Mouse (Mus musculus) hindbrain, embryonic 16.5 days (tissue): ENCODE results near the gene Vps54. TPM values are rescaled to one million over a fixed set of nuclear protein-coding genes. Genes with fewer than 3 reads are reported as not detected.
A peak's percentile ranks its signal among the peaks of the same experiment; 100 is the strongest.

Experiments used
- ATAC-seq: fragments of 200-750 bp; cut with Nextera tagmentation; 2 replicates; pipeline ENCODE4 v1.8.0; 2017; ENCODE audit warnings: moderate TSS enrichment, moderate library complexity
- H3K27ac ChIP-seq: fragments of 300-500 bp; sonication (generic); 2 replicates; pipeline ENCODE4 v1.5.1; 2014; ENCODE audit warnings: low read depth, mild to moderate bottlenecking, control low read depth, low read length, moderate library complexity
- H3K27me3 ChIP-seq: fragments of 300-500 bp; sonication (generic); replicated peaks from 2 replicates; pipeline ENCODE4 v1.6.1; 2014; ENCODE audit warnings: low read length; ENCODE audit not compliant: control insufficient read depth, insufficient read depth
- H3K36me3 ChIP-seq: fragments of 300-500 bp; sonication (generic); 2 replicates; pipeline ENCODE4 v1.6.1; 2014; ENCODE audit warnings: mild to moderate bottlenecking, low read length, moderate library complexity, mixed read lengths; ENCODE audit not compliant: control insufficient read depth, insufficient read depth
- H3K4me1 ChIP-seq: fragments of 300-500 bp; sonication (generic); 2 replicates; pipeline ENCODE4 v1.6.1; 2014; ENCODE audit warnings: low read depth, low read length; ENCODE audit not compliant: control insufficient read depth, insufficient read depth
- H3K4me2 ChIP-seq: fragments of 300-500 bp; sonication (generic); 2 replicates; pipeline ENCODE4 v1.6.1; 2014; ENCODE audit warnings: mild to moderate bottlenecking, low read length, control low read depth, moderate library complexity
- H3K4me3 ChIP-seq: fragments of 300-500 bp; sonication (generic); 2 replicates; pipeline ENCODE4 v1.5.1; 2014; ENCODE audit warnings: mild to moderate bottlenecking, low read length, control low read depth, moderate library complexity
- H3K9ac ChIP-seq: fragments of 300-500 bp; sonication (generic); 2 replicates; pipeline ENCODE4 v1.6.1; 2014; ENCODE audit warnings: low read depth, mild to moderate bottlenecking, control low read depth, low read length, moderate library complexity
- H3K9me3 ChIP-seq: fragments of 300-500 bp; sonication (generic); 2 replicates; pipeline ENCODE4 v1.6.1; 2014; ENCODE audit warnings: mild to moderate bottlenecking, low read length, moderate library complexity; ENCODE audit not compliant: control insufficient read depth
- WGBS: fragments of 180-500 bp; shearing (Covaris S2); extraction: QIAGEN DNeasy Blood & Tissue Kit; methylation state at CpG from one replicate; pipeline ENCODE4 v1.1.7; 2014; 5-methylcytosine and 5-hydroxymethylcytosine counted together
- polyA plus RNA-seq: library from polyadenylated mRNA; unstranded; fragments of >200 nt; fragmentation: Nextera tagmentation; extraction: Ambion mirVana; gene quantifications from 2 replicates; pipeline ENCODE4 v1.2.1, GENCODE M21; 2015

The Vps54 gene
- polyA plus RNA-seq, 1 experiment from 2014 or later, result 7.4 TPM

GRCm38 (mm10) chr11:21339088-21339487 lies 100.0 kb downstream of the Vps54 start:
- Histone ChIP-seq H3K36me3 (peaks cover 6% of the 10 kb centered on the region; the same call in 1 of the 2 replicates), H3K27ac (no peak overlapping the region), H3K4me2 (no peak overlapping the region), H3K27me3 (no peaks in the 10 kb centered on the region), H3K4me1 (no peaks in the 10 kb centered on the region), H3K4me3 (no peak overlapping the region), H3K9me3 (no peaks in the 10 kb centered on the region), H3K9ac (no peak overlapping the region)
- WGBS, result 89% methylated on average over 4 of the region's 4 CpGs
- no peak for ATAC-seq

- H3K36me3 ChIP-seq, result peaks cover 4% of the 10 kb centered on the region; the same call in 1 of the 2 replicates
- no peak overlapping the region for H3K4me3 ChIP-seq
- H3K27ac ChIP-seq, result no peak overlapping the region
- no peak overlapping the region for H3K4me2 ChIP-seq
- no peak overlapping the region for H3K9ac ChIP-seq
- no peak for ATAC-seq
- WGBS, result 95% methylated on average over 5 of the region's 5 CpGs
- H3K4me1 ChIP-seq, result no peaks in the 10 kb centered on the region
- H3K27me3 ChIP-seq, result no peaks in the 10 kb centered on the region
- no peaks in the 10 kb centered on the region for H3K9me3 ChIP-seq
These were observed 104.4 kb downstream of the Vps54 start for GRCm38 (mm10) chr11:21343490-21343889.

GRCm38 (mm10) chr11:21346020-21346419 lies 106.9 kb downstream of the Vps54 start:
- Histone ChIP-seq H3K4me2 (no peak overlapping the region), H3K4me3 (no peak overlapping the region), H3K27ac (no peak overlapping the region), H3K27me3 (no peaks in the 10 kb centered on the region), H3K36me3 (peaks cover 4% of the 10 kb centered on the region; the same call in 1 of the 2 replicates), H3K9ac (no peak overlapping the region), H3K4me1 (no peaks in the 10 kb centered on the region), H3K9me3 (no peaks in the 10 kb centered on the region)
- 100% methylated on average over 3 of the region's 3 CpGs for WGBS
- ATAC-seq, result no peak

- Histone ChIP-seq H3K4me2 (no peak overlapping the region), H3K4me3 (no peak overlapping the region), H3K27me3 (no peaks in the 10 kb centered on the region), H3K36me3 (peaks cover 2% of the 10 kb centered on the region; the same call in 1 of the 2 replicates), H3K9ac (no peak overlapping the region), H3K9me3 (no peaks in the 10 kb centered on the region), H3K27ac (no peak overlapping the region), H3K4me1 (no peaks in the 10 kb centered on the region)
- 78% methylated on average over 2 of the region's 2 CpGs for WGBS
- no peak for ATAC-seq
These were observed 109.8 kb downstream of the Vps54 start for GRCm38 (mm10) chr11:21348890-21349289.

- Histone ChIP-seq H3K9ac (no peak overlapping the region), H3K27me3 (no peaks in the 10 kb centered on the region), H3K4me3 (no peak overlapping the region), H3K4me1 (no peaks in the 10 kb centered on the region), H3K36me3 (peaks cover 2% of the 10 kb centered on the region; the same call in 1 of the 2 replicates), H3K27ac (no peak overlapping the region), H3K4me2 (no peak overlapping the region), H3K9me3 (no peaks in the 10 kb centered on the region)
- ATAC-seq, result no peak
- WGBS, result 92% methylated on average over 7 of the region's 7 CpGs
These were observed 112.2 kb downstream of the Vps54 start for GRCm38 (mm10) chr11:21351296-21351695.

- ATAC-seq, result no peak
- H3K27me3 ChIP-seq, result no peaks in the 10 kb centered on the region
- H3K4me3 ChIP-seq, result no peak overlapping the region
- H3K4me1 ChIP-seq, result peaks cover 2% of the 10 kb centered on the region
- H3K9ac ChIP-seq, result no peak overlapping the region
- no peak overlapping the region for H3K27ac ChIP-seq
- H3K4me2 ChIP-seq, result no peak overlapping the region
- H3K36me3 ChIP-seq, result no peaks in the 10 kb centered on the region
- no peaks in the 10 kb centered on the region for H3K9me3 ChIP-seq
- 88% methylated on average over 4 of the region's 4 CpGs for WGBS
These were observed 124.3 kb downstream of the Vps54 start for GRCm38 (mm10) chr11:21363144-21363940.

- H3K4me3 ChIP-seq, result peak overlapping the region; percentile 85
These were observed 129.4 kb downstream of the Vps54 start for GRCm38 (mm10) chr11:21368466-21368865.

GRCm38 (mm10) chr11:21369248-21370016 lies 130.4 kb downstream of the Vps54 start:
- H3K4me2 ChIP-seq, result peak overlapping the region; percentile 80
- ATAC-seq, result no peak
- no peaks in the 10 kb centered on the region for H3K9me3 ChIP-seq
- no peak overlapping the region for H3K27ac ChIP-seq
- H3K36me3 ChIP-seq, result no peaks in the 10 kb centered on the region
- H3K4me1 ChIP-seq, result peaks cover 21% of the 10 kb centered on the region
- H3K9ac ChIP-seq, result peak overlapping the region; percentile 81
- 19% methylated on average over 9 of the region's 9 CpGs for WGBS
- no peaks in the 10 kb centered on the region for H3K27me3 ChIP-seq
- peak overlapping the region; percentile 85 for H3K4me3 ChIP-seq

More at GRCm38 (mm10) chr11:21368466-21368865, 129.4 kb downstream of the Vps54 start:
- Histone ChIP-seq H3K4me2 (peak overlapping the region; percentile 80), H3K9ac (peak overlapping the region; percentile 31; the same call in 1 of the 2 replicates), H3K4me1 (peaks cover 21% of the 10 kb centered on the region), H3K27ac (no peak overlapping the region), H3K36me3 (no peaks in the 10 kb centered on the region), H3K27me3 (no peaks in the 10 kb centered on the region), H3K9me3 (no peaks in the 10 kb centered on the region)
- ATAC-seq, result no peak
- 46% methylated on average over 7 of the region's 7 CpGs for WGBS
